Mouse (Mus musculus): ENCODE results near the gene Rab37.

Rab37 gene

GRCm38 (mm10) chr11:115089853-115090252 is 1.4 kb upstream of the Rab37 start:
- no peak for DNase-seq

- no peak for DNase-seq
Measured at GRCm38 (mm10) chr11:115092140-115092539, 909 bp downstream of the Rab37 start.

DNA sequence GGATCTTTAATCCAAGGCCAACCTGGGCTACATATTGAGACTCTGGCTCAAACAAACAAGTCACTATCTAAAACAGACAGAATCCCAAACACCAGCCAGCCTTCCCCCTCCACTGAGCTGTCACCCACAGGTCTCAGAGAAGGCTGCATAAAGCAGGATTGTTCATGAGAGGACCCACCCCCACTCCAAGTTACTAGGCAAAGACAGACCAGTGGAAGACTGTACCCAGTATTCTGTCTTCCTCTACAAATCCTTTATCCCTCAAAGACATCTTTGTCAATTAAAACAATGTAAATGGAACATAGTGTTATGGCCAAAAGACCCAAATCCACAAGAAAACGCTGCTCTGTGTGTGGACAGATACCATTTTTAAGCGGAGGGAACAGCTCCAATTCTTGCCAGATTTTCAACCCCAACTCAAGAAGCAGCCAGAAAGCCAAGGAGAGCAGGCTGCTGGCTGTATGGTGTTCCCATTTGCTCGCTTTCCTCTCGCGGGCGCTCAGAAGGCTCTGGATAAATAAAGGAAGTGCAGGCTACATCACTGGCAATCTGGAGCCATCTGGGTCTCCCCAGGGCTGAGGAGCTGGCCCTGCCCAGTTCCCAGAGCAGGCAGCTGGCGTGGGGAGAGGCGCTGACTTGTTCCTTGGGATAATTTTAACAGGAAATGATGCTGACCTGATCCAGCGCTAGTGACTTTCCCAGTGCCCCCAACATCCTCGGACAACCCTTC is 7.1 kb downstream of the Rab37 start:
- no peak for DNase-seq

DNA sequence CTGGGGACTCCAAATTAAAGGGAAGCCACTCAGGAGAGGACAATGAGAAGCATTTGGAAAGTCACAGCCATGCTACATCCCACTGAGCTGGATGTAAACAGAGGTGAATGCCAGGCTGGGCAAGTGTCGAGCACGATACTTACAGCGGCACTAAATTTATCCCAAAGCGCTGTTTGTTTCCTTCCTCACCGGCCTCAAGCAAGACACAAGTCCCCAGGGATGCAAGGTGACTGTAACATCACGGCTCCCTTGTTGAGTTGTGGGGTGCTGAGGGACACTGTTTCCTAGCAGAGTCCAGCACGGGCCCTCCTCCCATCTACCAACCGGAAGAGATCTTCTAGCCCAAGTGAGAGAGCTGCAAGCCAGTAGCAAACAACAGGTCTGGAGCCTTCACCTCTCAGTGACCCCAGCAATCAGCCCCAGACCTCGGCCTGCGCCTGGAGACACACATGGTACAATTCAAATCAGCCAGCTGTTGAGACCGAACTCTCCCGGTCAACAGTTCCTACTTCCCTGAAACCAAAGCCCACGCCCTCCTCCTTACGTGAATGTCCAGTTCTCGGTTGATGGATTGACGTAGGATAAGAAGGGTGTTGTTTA is 8.1 kb downstream of the Rab37 start:
- no peak for DNase-seq

GRCm38 (mm10) chr11:115100032-115100621 is 8.9 kb downstream of the Rab37 start:
- no peak for DNase-seq

- no peak for DNase-seq
Measured at GRCm38 (mm10) chr11:115100741-115101140, 9.5 kb downstream of the Rab37 start.

- DNase-seq, result no peak
Measured at GRCm38 (mm10) chr11:115101615-115102051, 10.4 kb downstream of the Rab37 start.

- DNase-seq, result no peak
Measured at GRCm38 (mm10) chr11:115102116-115102515, 10.9 kb downstream of the Rab37 start.

DNA sequence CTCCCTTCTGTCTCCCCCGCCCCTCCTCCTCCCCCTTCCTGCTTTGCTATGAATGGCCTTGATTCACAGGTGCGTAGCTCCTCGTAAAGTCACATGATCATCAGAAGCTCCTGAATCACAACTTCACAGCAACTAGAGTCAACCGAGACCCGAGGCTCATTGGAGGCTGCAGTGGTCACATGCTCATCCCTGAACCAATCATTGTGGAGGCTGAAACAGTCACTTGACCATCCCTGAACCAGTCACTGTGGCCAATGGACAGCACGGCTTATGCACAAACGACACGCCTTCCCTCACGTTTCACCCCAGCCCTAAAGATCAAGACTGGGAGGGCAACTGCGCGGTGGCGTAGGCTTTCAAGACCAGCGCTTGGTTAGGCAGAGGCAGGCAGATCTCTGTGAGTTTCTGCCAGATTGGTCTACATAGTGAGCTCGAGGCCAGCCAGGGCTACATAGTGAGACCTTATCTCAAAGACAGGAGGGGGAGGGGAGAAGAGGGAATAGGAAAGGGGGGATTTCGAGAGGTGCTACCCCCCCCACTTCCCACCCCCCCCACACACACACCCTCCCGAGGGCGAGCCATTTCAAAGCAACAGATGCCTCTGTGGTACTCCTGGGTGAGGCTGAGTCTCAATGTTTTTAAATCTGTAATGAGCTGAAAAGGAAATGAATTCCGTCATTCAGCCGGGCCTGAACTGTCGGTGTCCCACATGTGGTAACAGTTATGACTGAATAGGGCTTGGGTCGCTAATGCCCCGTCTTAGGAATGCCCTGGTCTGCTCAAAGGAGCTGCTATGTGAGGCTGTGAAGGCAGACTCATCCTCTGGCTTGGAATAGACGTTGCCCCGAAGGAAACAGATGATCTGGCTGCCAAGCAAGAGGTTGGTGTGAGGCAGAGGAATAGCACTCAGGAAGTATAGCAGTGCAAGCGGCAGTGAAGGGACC is 12.5 kb downstream of the Rab37 start:
- no peak for DNase-seq

- no peak for DNase-seq
Measured at GRCm38 (mm10) chr11:115104769-115105563, 13.7 kb downstream of the Rab37 start.

- no peak for DNase-seq
Measured at GRCm38 (mm10) chr11:115106638-115107037, 15.4 kb downstream of the Rab37 start.

GRCm38 (mm10) chr11:115107403-115107916 is 16.2 kb downstream of the Rab37 start:
- no peak for DNase-seq

DNA sequence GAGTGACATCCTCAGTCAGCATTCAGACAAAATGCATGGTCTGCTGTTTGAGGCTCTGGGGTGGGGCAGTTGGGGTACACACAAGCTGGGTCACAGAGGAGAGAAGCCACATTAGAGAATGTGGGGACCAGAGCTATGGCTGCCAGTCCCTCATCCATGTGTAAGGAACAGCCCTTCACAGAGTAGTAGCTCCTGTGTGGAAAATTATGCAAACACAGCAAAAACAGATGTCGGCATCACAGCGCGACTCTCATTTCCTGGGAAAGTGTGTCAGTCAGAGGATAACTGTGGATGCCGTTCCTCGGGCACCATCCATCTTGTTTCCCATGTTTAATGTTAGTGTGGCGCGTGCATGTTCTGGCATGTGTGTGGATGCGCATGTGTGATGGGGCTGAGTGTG is 16.9 kb downstream of the Rab37 start:
- no peak for DNase-seq

DNA sequence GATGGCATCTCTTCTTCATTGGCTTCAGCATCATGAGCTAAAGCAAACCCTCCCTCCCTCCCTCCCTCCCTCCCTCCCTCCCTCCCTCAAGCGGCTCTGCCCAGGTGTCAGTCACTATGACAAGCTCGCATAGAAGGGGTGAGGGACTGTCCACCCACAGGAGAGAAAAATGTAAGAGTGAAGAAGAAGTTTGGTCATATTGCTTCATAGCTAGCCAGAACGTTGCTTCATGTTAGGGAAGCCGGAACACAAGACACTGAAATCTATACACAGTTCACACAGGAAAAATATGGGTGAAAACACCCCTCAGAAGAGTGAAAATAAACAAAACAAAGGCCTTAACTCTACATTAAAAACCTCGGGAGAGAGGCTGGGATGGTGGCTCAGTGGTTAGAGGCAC is 19.0 kb downstream of the Rab37 start:
- no peak for DNase-seq

- DNase-seq, result no peak
Measured at GRCm38 (mm10) chr11:115112196-115112595, 21.0 kb downstream of the Rab37 start.

GRCm38 (mm10) chr11:115119409-115119808 is 28.2 kb downstream of the Rab37 start:
- DNase-seq, result no peak

DNA sequence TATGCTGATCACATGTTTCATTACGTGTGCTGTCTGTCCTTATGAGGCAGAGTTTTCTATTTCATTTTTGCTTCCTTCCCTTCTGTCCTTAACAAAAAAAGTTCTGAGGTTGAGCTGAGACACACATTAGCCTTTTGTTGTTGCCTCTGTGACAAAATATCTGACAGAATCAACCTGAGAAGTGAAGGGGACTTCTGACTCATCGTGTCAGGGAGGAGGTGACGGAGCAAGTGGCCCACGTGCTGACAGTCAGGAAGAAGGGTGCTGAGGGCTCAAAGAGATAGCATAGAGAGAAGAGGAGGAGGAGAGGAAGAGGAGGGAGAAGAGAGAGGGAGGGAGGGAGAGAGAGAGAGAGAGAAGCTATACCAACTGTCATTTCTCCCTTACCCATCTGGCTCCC is 37.3 kb downstream of the Rab37 start:
- DNase-seq, result no peak

GRCm38 (mm10) chr11:115129508-115130126 is 38.4 kb downstream of the Rab37 start:
- DNase-seq, result no peak

DNA sequence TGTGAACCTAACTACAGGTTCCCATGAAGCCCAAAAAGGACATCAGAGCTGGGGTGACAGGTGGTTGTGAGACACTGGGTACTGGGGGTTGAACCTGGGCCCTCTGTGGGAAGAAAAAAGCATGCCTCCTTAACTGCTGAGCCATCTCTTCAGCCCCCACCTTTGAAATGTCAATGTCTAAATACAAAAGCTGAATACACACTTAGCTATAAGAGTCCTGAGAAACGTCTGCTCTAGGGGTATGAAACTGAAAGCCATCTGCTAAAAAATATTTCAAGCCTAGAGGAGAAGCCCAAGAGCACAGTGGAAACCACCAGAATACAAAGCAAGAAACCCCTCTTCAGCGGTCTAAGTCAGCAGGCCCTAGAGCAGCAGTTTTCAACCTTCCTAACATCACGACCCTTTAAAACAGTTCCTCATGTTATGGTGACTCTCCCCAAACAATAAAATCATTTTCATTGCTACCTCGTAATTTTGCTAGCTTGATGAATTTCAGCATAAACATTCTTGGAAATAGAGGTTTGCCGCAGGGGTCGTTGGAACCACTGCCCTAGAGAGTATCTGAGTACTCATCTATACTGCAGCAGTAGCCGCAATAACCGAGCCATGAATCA is 40.6 kb downstream of the Rab37 start:
- DNase-seq, result no peak

DNA sequence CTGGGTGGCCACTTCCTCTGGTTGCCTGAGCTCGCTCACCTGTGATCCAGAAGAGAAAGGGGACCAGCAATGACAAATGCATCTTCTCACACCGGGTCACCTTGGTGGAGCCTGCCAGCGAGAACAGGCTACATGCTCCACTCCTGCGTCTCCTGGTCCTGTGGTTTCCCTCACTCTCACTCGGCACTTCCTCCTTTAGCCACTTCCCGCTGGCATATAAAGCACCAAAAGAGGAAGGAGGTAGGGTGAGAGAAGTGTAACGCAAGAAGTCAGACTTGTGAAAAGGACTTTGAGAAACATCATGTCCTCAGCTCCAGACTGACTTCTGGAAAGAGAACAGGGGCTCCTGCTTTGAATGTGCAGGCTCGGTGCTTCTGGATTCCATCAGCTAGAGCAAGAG is 42.6 kb downstream of the Rab37 start, which contains the start of gene Cd300lf:
Gene Cd300lf, minus strand, starts transcription at position 193 of the 400 bp plus-strand sequence.
- DNase-seq, result no peak
